Mouse (Mus musculus) cerebellum, adult 11 months (tissue): ENCODE data around the gene Defb45.

Experiments used
- DNase-seq: peaks from one replicate; pipeline ENCODE4 v3.0.0; 2022

The Defb45 gene

DNA sequence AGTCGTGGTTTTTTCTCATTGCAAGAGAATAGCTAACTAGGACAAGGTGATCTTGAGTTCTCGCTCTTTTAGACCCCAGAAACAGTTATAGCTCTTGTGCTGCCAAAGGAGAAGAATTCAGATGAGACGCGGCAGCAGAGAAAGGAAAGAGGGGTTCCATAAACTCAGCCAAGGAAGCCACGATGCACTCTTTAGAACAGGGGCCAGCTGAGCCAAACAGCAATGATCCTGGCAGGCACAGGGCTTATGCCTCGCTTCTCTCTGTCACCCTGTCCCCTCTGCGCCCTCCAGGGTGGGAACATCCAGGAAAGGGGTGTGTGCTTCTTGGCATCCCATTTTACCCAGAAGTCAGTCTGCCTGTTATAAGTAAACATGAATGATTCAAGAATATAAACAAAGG is at the start of gene Defb45:
Defb45 (minus strand) TSS at position 101 of the 400 bp plus-strand sequence.
- no peak for DNase-seq

DNA sequence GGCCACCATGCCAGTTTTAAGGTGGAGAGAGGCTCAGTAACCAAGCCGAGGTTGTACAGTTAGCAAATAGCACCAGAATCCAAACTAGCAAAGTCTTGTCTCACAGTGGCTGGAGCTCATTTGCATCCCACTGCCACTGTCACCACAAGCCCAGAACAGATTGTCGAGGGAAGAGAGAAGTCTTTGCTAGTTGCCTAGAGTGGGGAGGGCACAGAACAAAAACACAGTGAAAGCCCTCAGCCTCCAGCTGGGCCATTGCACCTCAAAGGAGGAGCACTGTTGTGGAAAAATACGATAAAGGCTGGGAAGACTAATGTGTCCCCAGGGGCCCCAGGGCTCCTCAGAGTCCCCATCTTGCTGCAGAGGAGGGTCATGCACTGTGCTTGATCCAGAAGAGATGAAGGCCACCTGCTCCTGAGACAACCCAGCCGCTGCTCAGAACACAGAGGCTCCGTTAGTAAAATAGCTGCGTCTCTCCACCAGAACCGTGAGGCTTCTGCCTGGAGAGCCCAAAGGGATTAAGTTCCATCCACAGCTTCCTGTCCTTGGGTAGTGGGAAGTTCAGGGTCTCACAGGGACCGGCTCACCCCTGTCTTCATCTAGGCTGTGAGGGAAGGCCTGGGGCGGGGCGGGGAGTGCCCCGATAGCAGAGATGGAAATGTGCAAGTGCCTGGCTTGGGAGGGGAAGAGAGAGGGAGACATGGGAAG is 40.4 kb upstream of the Defb45 start:
- no peak for DNase-seq

DNA sequence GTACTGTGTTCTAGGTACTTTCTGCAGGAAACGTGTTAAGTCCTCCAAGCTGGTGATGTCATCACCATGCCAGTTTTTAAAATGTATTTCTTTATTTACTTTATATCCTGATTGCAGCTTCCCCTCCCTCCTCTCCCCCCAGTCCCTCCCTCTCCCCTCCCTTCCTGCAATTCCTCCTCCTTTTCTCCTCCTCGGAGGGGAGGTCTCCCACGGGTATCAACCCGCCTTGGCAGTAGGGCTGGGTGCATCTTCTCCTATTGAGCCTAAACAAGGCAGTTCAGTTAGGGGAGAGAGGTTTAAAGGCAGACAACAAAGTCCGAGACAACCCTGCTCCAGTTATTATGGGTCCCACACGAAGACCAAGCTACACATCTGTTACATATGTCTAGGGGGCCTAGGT is 39.7 kb upstream of the Defb45 start:
- DNase-seq, result no peak

DNA sequence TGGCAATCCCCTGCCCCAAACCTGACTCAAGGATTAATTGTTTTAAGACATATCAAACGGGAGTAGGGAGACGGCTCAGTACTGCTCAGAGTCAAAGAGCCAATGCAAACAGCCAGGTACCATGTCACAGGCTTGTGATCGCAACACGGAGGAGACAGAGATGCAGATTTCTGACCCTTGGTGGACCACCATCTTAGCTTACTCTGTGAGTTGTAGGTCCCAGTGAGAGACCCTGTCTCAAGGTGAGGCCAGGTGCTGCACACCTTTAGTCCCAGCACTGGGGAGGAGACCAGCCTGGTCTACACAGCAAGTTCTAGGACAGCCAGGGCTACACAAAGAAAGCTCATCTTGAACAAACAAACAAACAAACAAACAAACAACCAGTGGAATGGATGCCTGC is 38.2 kb upstream of the Defb45 start:
- no peak for DNase-seq

DNA sequence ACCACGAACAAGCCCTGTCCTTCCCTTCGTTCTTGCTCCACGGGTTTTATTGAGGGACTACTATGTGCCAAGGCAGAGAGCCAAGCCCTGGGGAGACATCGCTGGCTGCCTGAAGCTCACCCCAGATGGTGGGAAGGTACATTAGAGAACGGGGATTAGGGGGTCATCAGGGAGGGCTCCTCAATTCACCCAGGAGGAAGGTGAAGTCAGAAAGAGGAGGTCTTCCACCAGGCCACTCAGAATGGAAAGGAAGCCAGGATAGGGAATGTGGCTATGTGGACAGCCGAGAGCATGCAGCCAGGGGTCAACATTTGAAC is 37.8 kb upstream of the Defb45 start:
- DNase-seq, result no peak

DNA sequence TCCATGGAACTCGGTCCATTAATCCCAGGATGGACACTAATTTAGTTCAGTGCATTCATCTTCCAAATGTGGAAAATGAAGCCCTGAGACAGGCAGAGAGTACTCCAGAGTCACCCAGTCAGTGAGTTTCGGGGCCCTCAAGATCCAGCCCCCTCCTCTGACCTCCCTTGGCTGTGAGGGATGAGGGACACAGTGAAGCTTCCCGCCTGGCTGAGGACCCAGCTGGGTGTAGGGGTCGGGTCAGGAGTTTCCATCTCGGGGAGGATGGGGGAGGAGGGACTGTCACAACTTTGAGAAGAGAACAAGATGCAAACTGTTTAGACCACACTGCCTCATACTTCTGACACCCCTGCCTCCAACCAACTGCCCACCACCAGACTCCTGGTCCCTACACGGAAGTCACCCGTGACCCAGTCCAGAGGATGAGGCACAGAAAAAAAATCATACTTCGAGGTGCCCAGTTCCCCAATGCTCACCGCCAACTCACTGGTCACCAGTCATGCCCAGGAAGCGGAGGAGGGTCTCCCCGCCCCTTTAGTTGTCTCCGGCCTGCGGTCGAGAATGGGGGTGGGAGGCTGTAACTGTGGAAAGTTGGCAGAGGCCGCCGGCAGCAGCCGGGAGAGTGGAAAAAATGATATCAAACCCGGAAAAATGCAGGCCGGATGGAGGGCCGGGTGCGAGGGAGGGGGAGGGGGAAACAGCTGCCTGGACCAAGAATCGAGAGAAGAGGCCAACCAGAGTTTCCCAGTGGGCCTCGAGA is 37.2 kb upstream of the Defb45 start:
- no peak for DNase-seq

DNA sequence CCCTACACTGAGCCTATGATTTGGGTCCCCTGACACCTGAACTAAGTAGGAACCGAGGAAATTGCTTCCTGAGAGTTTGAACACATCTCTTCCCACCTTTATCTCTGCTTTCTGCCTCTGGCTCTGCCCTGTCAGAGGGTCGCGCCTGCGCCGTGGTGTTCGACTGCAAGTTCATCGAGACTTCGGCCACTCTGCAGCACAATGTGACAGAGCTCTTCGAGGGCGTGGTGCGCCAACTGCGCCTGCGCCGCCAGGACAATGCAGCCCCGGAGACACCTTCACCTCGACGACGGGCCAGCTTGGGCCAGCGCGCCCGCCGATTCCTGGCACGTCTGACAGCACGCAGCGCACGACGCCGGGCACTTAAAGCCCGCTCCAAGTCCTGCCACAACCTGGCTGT is 35.1 kb upstream of the Defb45 start:
- no peak for DNase-seq

DNA sequence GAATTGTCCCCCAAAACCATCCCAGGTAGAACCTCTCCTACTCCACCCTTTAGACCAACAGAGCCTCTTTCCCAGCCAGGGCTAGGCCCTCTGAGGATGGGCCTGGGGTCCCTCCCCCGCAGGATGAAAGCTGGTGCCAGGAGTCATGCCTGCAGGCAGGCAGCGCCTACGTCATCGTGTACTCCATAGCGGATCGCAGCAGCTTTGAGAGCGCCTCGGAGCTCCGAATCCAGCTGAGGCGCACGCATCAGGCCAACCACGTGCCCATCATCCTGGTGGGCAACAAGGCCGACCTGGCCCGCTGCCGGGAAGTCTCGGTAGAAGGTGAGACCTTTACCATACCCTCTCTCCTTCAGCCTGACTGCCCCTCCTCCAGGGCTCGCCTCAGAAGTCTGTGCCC is 34.1 kb upstream of the Defb45 start:
- no peak for DNase-seq

DNA sequence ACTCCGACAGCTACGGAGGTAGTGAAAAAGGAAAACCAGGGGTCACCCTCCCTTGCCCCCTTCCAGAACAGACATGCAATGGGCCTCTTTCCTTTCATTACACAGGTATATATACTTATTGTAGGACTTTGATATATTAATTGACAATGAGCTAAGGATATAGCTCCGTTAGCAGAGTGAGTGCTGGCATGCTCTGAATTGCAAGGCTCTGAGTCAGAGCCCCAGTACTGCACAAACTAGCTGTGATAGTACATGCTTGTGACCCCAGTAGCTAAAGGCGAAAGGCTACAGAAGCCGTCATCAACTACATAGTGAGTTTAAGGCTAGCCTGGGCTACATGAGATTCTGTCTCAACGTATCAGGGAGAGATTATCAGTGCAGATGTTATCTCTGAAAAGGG is 30.7 kb upstream of the Defb45 start:
- no peak for DNase-seq

DNA sequence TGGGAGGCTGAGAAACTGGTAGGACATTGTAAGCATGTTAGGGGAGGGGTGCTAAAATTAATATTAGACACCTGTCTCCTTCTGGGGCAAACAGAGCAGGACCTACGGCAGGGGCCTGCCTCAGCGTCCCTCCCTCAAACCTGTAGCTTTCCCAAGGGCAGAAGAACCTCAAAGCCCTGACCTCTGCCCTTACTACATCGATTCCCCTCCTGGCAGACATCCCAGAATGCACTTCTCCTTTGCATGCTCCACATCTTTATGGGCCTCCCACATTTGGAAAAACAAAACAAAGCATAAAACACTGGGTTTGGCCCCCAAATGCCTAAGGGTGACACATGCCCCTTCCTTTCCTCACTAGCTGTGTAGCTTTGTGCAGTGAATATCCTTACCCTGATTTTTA is 30.0 kb upstream of the Defb45 start:
- DNase-seq, result no peak

DNA sequence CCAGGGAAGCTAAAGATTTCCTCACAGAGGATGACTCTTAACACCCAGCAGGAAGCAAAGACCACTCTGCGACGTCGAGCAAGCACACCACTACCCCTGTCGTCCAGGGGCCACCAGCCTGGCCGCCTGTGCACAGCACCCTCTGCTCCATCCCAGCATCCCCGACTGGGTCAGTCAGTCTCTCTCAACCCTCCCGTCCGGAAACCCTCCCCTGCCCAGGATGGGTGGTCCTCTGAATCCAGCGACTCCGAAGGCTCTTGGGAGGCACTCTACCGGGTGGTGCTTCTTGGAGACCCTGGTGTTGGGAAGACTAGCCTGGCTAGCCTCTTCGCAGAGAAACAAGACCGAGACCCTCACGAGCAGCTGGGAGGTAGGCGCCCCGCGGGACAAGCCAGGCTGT is 28.9 kb upstream of the Defb45 start:
- no peak for DNase-seq

DNA sequence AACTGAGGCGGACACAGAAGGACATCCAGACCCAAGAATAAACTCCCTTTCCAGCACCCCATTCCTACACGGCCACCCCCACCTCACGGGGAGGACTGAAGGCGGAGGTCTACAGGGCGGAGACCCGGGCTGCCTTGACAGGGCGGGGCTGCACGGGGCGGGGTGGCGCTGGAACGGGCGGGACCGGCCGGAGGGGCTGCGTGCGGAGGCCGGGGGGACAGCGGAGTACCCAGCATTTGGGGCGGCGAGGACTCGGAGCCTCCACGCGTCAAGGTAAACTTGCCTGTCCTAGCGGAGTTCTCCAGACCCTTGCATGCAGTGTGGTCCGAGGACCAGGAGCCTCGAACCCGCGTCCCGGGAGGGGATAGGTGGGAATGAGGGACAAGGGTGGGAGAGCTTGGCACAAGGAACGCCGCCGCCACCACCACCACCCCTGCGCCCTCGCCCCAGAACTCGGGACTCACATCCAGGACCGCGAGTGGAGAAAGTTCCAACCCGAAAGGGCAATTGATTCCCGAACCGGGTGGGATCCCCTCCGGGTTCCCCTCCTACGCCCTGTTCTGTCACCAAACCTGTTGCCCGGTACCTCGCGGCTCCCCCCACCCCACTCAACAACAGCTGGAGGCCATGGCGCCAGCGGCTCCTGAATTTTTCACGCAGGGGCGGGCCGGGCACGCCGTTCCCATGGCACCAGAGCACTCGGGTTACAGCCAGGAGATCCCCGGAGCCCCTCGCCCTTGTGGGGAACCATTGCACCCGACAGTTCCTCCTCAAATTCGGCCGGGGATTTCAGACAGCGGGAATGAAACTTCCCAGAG is 27.8 kb upstream of the Defb45 start, which contains the start of gene Rem1:
Rem1 (plus strand) TSS at position 178 of the 818 bp plus-strand sequence.
- no peak for DNase-seq

DNA sequence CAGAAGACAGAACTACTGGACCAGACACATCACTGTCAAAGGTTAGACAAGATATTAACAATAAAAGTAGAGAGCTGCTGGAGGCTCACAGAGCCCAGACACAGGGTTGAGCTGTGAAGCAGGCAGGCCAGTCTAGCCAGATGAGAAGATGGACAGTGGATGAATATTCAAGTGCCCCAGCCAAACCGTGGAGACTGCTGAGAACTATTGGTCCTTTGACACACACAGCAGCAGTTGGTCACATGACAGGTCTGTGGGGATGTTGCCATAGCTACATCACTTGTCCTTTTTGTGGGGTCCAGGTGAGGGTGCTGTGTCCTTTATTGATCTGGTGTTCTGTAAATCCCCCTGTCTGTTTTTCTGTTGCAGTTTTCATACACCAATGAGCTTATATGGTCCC is 26.1 kb upstream of the Defb45 start:
- no peak for DNase-seq

DNA sequence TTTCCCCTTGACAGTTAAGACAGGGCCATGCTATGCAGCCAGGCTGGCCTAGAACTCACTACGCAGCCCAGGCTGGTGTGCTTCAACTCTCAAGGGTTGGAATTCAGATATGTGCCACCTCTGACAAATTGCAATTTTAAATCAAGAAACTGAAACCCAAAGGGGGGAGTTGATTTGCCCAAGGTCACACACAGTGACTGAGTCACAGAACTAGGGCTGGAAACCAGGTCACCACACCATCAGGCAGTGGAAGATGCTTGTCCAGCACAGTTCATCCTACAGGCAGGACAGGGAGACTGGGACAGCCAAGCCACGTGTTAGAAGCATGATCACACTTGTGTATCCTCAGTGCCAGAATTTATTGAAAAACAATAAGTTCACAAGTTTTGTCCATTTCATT is 25.4 kb upstream of the Defb45 start:
- DNase-seq, result no peak

DNA sequence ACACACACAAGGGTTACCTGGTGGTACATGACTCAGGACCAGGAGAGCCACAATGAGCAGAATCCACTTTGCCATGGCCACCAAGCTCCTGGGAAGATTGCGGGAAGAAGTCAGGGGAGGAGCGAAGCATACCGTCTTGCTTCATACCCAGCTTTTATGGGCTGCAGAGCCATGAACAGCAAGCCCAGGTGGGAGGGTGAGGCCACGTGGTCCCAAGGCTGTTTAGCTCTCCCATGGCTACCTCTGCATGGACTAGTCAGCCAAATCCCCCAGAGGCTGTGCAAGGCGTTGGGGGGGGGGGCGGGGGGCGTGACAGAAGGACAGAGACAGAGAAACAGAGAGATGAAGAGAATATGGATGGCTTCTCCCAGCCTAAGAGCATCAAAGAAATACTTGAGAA is 23.8 kb upstream of the Defb45 start, which contains the start of gene Defb25:
Defb25 (minus strand) TSS at position 101 of the 400 bp plus-strand sequence.
- no peak for DNase-seq

DNA sequence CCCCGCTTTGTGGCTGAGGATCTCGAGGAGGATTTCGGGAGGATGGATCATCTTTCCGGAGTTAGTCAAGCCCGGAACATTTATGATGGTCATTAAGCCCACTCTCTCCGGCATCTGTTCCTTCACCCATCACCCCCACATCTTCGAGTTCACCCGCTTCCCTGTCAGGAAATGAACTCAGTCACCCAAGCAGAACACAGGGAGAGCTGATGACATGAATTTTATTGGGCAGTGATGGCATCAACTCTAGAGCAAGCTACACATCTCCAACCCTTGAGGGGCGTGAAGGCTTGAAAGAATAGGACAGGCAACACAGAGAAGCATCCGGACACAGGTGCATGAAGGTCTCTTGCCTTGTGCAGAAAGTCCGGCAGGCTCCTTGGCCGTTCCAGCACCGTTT is 23.0 kb upstream of the Defb45 start:
- no peak for DNase-seq

DNA sequence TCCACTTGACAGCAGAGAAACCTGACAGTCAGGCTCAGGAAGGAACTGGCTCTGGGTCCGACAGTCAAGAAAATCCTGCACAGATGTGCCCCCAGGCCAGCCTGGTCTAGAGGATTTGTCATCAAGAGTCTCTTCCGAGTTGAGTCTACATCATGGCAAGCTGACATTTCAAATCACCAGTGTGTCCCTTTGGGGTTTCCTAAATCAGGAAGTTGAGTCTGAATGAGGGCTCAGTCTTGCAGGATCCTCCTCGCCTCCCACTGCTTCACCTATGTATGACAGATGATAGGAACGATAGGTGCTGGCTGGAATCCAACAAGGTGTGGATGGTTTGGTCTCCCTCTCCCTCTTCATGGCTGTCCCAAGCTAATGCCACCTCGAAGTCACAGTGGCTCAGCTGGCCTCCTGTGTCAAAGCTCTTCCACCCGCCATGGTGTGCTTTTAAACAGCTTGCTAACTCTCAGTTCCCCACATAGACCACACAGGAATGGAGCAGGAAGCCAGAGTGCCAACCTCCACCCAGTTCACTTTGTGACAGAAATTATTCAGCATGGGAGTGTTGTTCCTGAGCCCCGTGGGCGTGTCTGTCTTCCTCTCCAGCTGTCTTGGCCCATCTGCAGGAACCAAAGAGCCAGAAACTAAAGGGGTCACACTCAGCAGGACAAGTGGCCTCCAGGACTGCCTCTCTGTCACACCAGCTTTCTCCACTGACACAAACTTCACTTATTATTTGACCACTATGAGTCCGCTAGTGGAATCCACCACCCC is 21.4 kb upstream of the Defb45 start:
- no peak for DNase-seq

DNA sequence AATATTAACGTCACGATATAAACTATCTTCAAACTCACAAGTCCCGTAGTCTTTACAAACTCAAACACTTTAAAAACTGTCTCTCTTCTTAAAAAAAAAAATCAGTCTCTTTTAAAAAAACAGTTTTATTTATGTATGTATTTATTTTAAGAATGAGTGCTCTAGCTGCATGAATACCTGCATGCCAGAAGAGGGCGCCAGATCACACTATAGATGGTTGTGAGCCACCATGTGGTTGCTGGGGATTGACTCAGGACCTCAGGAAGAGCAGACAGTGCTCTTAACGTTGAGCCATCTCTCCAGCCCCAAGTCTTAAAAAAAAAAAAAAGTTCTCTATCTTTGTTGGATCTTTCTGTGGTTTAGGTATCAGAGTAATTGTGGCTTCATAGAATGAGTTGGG is 18.2 kb upstream of the Defb45 start:
- DNase-seq, result no peak

DNA sequence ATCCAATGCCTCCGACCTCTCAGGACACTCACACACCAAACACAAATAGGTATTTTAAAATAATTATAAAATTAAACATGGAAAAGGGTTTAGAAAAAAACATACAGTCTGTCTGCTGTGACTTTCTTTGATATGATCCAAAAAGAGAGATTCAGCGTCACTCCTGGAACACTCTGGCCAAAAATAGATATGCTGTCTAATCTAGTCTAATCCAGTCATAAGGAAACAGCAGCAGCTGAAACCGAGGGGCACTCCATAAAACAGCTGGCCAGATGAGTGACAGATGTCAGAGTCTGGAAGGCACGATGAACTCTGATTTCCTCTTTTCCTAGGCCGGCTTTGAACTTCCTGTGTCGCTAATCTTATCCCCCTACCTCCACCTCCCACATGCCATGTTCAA is 17.3 kb upstream of the Defb45 start:
- no peak for DNase-seq

DNA sequence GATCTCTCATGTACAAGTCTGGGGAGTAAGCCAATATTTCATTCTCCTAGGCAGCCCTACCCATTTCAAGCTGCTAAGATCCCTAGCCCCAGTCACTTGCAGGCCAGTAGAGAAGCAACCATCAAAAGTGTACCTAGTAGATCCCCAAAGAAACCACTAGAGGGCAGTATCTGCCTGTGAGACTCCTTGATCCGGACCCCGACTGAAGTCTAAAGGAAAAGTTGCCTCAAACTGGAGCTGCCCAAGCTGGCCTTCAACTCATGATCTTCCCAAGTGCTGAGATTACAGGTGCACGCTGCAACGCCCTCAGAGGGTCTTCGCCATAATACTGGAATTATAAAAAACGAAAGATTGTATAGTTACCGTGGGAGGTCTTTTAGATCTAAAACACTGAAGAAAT is 16.4 kb upstream of the Defb45 start:
- DNase-seq, result no peak

DNA sequence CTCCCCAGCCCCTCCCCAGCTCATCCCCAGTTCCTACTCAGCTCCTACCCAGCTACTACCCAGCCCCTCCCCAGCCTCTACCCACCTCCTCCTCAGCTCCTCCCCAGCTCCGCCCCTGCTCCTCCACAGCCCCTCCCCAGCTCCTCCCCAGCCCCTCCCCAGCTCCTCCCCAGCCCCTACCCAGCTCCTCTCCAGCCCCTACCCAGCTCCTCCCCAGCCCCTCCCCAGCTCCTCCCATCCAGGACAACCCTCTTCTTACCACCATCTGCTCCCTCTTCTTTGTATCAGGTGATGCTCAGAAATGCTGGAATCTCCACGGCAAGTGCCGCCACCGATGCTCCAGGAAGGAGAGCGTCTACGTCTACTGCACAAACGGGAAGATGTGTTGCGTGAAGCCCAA is 13.0 kb upstream of the Defb45 start:
- no peak for DNase-seq

DNA sequence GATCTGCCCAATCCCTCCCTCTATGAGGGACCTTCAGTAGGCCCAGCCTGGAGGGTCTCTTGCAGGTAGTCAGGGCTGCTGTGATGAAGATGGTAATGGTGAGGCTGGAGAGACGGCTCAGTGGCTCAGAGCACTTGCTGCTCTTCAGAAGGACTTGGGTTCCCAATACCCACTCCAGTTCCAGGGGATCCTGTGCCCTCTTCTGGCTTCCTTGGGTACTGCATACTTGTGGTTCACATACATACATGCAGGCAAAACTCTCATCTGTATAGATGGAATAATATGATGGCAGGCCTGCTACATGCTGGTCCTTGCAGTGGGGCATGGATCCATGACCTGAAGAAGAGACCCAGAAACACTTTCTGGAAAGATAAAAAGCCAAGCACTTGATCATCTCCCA is 9.5 kb upstream of the Defb45 start:
- DNase-seq, result no peak

DNA sequence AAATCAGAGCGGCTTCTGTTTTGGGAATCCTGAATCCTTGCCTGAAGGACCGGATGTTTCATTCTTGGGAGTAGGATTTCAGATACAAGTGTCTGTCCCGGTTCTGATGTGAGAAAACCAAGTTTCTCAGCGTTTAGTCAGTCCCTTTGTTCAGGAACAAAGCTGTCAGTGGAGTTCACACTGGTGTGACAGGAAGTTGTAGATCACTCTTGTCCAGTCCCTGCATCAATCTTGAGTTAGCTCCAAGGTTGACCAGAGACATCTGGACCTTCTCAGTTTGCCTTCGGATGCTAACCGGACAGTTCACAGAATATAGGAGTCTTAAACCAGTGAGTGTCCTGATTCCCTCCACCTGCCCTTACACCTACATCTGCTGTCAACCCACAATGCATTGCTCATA is 8.5 kb upstream of the Defb45 start:
- DNase-seq, result no peak
